Mouse (Mus musculus) hematopoietic stem cell, adult 5-6 weeks (primary cell): ENCODE results near the gene Txlng. TPM values are rescaled to one million over a fixed set of nuclear protein-coding genes. Genes with fewer than 3 reads are reported as not detected.

Experiments used
- total RNA-seq: library from RNA; stranded (forward); fragments of 172-1452, 232-1000 nt; gene quantifications from 2 replicates; pipeline ENCODE4 v1.2.3, GENCODE M21; 2017

The Txlng gene
- total RNA-seq, 1 experiment from 2014 or later: 57.9 TPM

Other genes with a start within 250 kb of the Txlng start
- 0.94 and 1.2 TPM in 2 replicates for gene Reps2, start 185.8 kb downstream of the Txlng start, total RNA-seq
- gene Rbbp7, start 69.1 kb downstream of the Txlng start, total RNA-seq: 288 and 363 TPM in 2 replicates
- gene Syap1, start 59.0 kb upstream of the Txlng start, total RNA-seq: 55.8 TPM in 2 replicates
- gene Ctps2, start 71.8 kb upstream of the Txlng start, total RNA-seq: 81.8 and 93.4 TPM in 2 replicates
- not detected in 2 replicates for gene S100g, start 135.1 kb upstream of the Txlng start, total RNA-seq